Mouse (Mus musculus) heart, embryonic 11.5 days (tissue): ENCODE measurements around the gene Ccl27a. TPM values are rescaled to one million over a fixed set of nuclear protein-coding genes. Genes with fewer than 3 reads are reported as not detected.
A peak's percentile ranks its signal among the peaks of the same experiment; 100 is the strongest.
"Not testable (repeated sequence)": the region's sequence is repeated elsewhere in the genome, so short reads cannot be mapped to it uniquely, and the experiment has no call there.

Experiments
- ATAC-seq: fragments of 200-750 bp; cut with Nextera tagmentation; replicated peaks from 2 replicates; pipeline ENCODE4 v1.8.0; 2017; ENCODE audit warnings: moderate library complexity; ENCODE audit not compliant: insufficient number of reproducible peaks, low FRiP score, low TSS enrichment
- H3K27ac ChIP-seq: fragments of 300-500 bp; sonication (generic); 2 replicates; pipeline ENCODE4 v1.5.1; 2014; ENCODE audit warnings: mild to moderate bottlenecking, low read depth, low read length
- H3K27me3 ChIP-seq: fragments of 300-500 bp; sonication (generic); 2 replicates; pipeline ENCODE4 v1.6.1; 2014; ENCODE audit warnings: mild to moderate bottlenecking, low read length, mixed read lengths; ENCODE audit not compliant: control insufficient read depth, insufficient read depth
- H3K36me3 ChIP-seq: fragments of 300-500 bp; sonication (generic); 2 replicates; pipeline ENCODE4 v1.6.1; 2014; ENCODE audit warnings: mild to moderate bottlenecking, low read length, moderate library complexity, mixed read lengths; ENCODE audit not compliant: control insufficient read depth, insufficient read depth
- H3K4me1 ChIP-seq: fragments of 300-500 bp; sonication (generic); 2 replicates; pipeline ENCODE4 v1.6.1; 2014; ENCODE audit warnings: low read length; ENCODE audit not compliant: control insufficient read depth, insufficient read depth
- H3K4me2 ChIP-seq: fragments of 300-500 bp; sonication (generic); 2 replicates; pipeline ENCODE4 v1.6.1; 2014; ENCODE audit warnings: mild to moderate bottlenecking, moderate library complexity
- H3K4me3 ChIP-seq: fragments of 300-500 bp; sonication (generic); 2 replicates; pipeline ENCODE4 v1.5.1; 2014; ENCODE audit warnings: low read depth, low read length
- H3K9ac ChIP-seq: fragments of 300-500 bp; sonication (generic); 2 replicates; pipeline ENCODE4 v1.6.1; 2014; ENCODE audit warnings: mild to moderate bottlenecking, low read depth, low read length, moderate library complexity
- H3K9me3 ChIP-seq: fragments of 300-500 bp; sonication (generic); replicated peaks from 2 replicates; pipeline ENCODE4 v1.6.1; 2016; ENCODE audit warnings: low read length; ENCODE audit not compliant: control insufficient read depth
- WGBS: fragments of 180-500 bp; shearing (Covaris S2); extraction: QIAGEN DNeasy Blood & Tissue Kit; methylation state at CpG from one replicate; pipeline ENCODE4 v1.1.7; 2014; ENCODE audit not compliant: insufficient replicate concordance; 5-methylcytosine and 5-hydroxymethylcytosine counted together
- polyA plus RNA-seq: library from polyadenylated mRNA; unstranded; fragments of >200 nt; fragmentation: Nextera tagmentation; extraction: Ambion mirVana; gene quantifications from 2 replicates; pipeline ENCODE4 v1.2.1, GENCODE M21; 2014

The Ccl27a gene
- polyA plus RNA-seq, 1 experiment from 2014 or later: 42.7 TPM

GRCm38 (mm10) chr4:41767301-41767700 lies 6.7 kb downstream of the Ccl27a start:
- H3K4me3 ChIP-seq, H3K27ac ChIP-seq, H3K27me3 ChIP-seq, H3K36me3 ChIP-seq, H3K9me3 ChIP-seq, ATAC-seq, H3K4me1 ChIP-seq, H3K9ac ChIP-seq, H3K4me2 ChIP-seq: not testable (repeated sequence)
- 78% methylated on average over 10 of the region's 10 CpGs for WGBS

GRCm38 (mm10) chr4:41763176-41763575 lies 10.9 kb downstream of the Ccl27a start:
- not testable (repeated sequence) for H3K9ac ChIP-seq, H3K4me3 ChIP-seq, H3K36me3 ChIP-seq, H3K27me3 ChIP-seq, ATAC-seq, H3K9me3 ChIP-seq, H3K27ac ChIP-seq
- 84% methylated on average over 3 of the region's 6 CpGs for WGBS
- peak overlapping the region; percentile 73; the same call in 1 of the 2 replicates for H3K4me2 ChIP-seq
- H3K4me1 ChIP-seq: peaks cover 28% of the 10 kb centered on the region

- H3K27me3 ChIP-seq, H3K36me3 ChIP-seq, ATAC-seq, H3K9me3 ChIP-seq: not testable (repeated sequence)
- H3K4me3 ChIP-seq: peak overlapping the region; percentile 19
- peak overlapping the region; percentile 73 for H3K4me2 ChIP-seq
- H3K27ac ChIP-seq: peak overlapping the region; percentile 87; the same call in 1 of the 2 replicates
- H3K9ac ChIP-seq: peak overlapping the region; percentile 61; the same call in 1 of the 2 replicates
- peaks cover 28% of the 10 kb centered on the region for H3K4me1 ChIP-seq
- WGBS: 40% methylated on average over 8 of the region's 8 CpGs
Observed at GRCm38 (mm10) chr4:41762688-41763114, 11.3 kb downstream of the Ccl27a start.

GRCm38 (mm10) chr4:41762099-41762687 lies 11.9 kb downstream of the Ccl27a start:
- H3K9me3 ChIP-seq: no peaks in the 10 kb centered on the region
- H3K27me3 ChIP-seq: no peaks in the 10 kb centered on the region
- peak overlapping the region; percentile 47 for H3K4me3 ChIP-seq
- peak overlapping the region; percentile 73 for H3K4me2 ChIP-seq
- H3K4me1 ChIP-seq: peaks cover 28% of the 10 kb centered on the region
- peak; percentile 76 for ATAC-seq
- 34% methylated on average over 8 of the region's 8 CpGs for WGBS
- H3K9ac ChIP-seq: peak overlapping the region; percentile 66
- peak overlapping the region; percentile 87 for H3K27ac ChIP-seq
- peaks cover 2% of the 10 kb centered on the region; the same call in 1 of the 2 replicates for H3K36me3 ChIP-seq

GRCm38 (mm10) chr4:41761680-41762079 lies 12.4 kb downstream of the Ccl27a start:
- H3K36me3 ChIP-seq: peaks cover 5% of the 10 kb centered on the region; the same call in 1 of the 2 replicates
- H3K27ac ChIP-seq: peak overlapping the region; percentile 87
- no peak for ATAC-seq
- peaks cover 30% of the 10 kb centered on the region for H3K4me1 ChIP-seq
- peak overlapping the region; percentile 66 for H3K9ac ChIP-seq
- no peaks in the 10 kb centered on the region for H3K27me3 ChIP-seq
- H3K4me2 ChIP-seq: peak overlapping the region; percentile 73
- no peaks in the 10 kb centered on the region for H3K9me3 ChIP-seq
- H3K4me3 ChIP-seq: peak overlapping the region; percentile 47

- peaks cover 5% of the 10 kb centered on the region; the same call in 1 of the 2 replicates for H3K36me3 ChIP-seq
- H3K9me3 ChIP-seq: no peaks in the 10 kb centered on the region
- H3K4me2 ChIP-seq: peak overlapping the region; percentile 73
- peaks cover 35% of the 10 kb centered on the region for H3K4me1 ChIP-seq
- WGBS: 76% methylated on average over 4 of the region's 4 CpGs
- ATAC-seq: no peak
- H3K4me3 ChIP-seq: peak overlapping the region; percentile 47
- H3K27ac ChIP-seq: peak overlapping the region; percentile 87
- H3K9ac ChIP-seq: peak overlapping the region; percentile 66
- no peaks in the 10 kb centered on the region for H3K27me3 ChIP-seq
Observed at GRCm38 (mm10) chr4:41760911-41761310, 13.1 kb downstream of the Ccl27a start.

- Histone ChIP-seq H3K9me3 (no peaks in the 10 kb centered on the region), H3K4me2 (peak overlapping the region; percentile 73), H3K27ac (peak overlapping the region; percentile 87), H3K27me3 (no peaks in the 10 kb centered on the region), H3K4me3 (peak overlapping the region; percentile 47), H3K36me3 (peaks cover 5% of the 10 kb centered on the region; the same call in 1 of the 2 replicates), H3K9ac (peak overlapping the region; percentile 66), H3K4me1 (peaks cover 35% of the 10 kb centered on the region)
- 0% methylated on average over 15 of the region's 15 CpGs for WGBS
- peak; percentile 90 for ATAC-seq
Observed at GRCm38 (mm10) chr4:41760288-41760721, 13.7 kb downstream of the Ccl27a start.

GRCm38 (mm10) chr4:41759656-41760287 lies 14.3 kb downstream of the Ccl27a start:
- Histone ChIP-seq H3K4me1 (peaks cover 39% of the 10 kb centered on the region), H3K27me3 (no peaks in the 10 kb centered on the region), H3K9me3 (no peaks in the 10 kb centered on the region), H3K9ac (peak overlapping the region; percentile 39), H3K27ac (peak overlapping the region; percentile 87), H3K4me3 (peak overlapping the region; percentile 47), H3K4me2 (peak overlapping the region; percentile 73), H3K36me3 (peaks cover 5% of the 10 kb centered on the region; the same call in 1 of the 2 replicates)
- WGBS: 13% methylated on average over 6 of the region's 6 CpGs
- peak; percentile 19 for ATAC-seq
